Mouse (Mus musculus): ENCODE data around the gene Tigd3.

Gene Tigd3

GRCm38 (mm10) chr19:5894002-5894678 lies at the start of gene Tigd3:
TSS of gene Tigd3 (minus strand) at chr19:5894149.
- DNase-seq, result peak; percentile 98

- no peak for DNase-seq
Measured at GRCm38 (mm10) chr19:5943404-5943803, 49.5 kb upstream of the Tigd3 start.

- DNase-seq, result no peak
Measured at GRCm38 (mm10) chr19:5942581-5942980, 48.6 kb upstream of the Tigd3 start.

GRCm38 (mm10) chr19:5940656-5941055 lies 46.7 kb upstream of the Tigd3 start:
- no peak for DNase-seq

- DNase-seq, result no peak
Measured at GRCm38 (mm10) chr19:5940173-5940572, 46.2 kb upstream of the Tigd3 start.

GRCm38 (mm10) chr19:5939715-5940114 lies 45.8 kb upstream of the Tigd3 start:
- no peak for DNase-seq

- no peak for DNase-seq
Measured at GRCm38 (mm10) chr19:5938516-5938915, 44.6 kb upstream of the Tigd3 start.

- no peak for DNase-seq
Measured at GRCm38 (mm10) chr19:5937836-5938406, 44.0 kb upstream of the Tigd3 start.

- no peak for DNase-seq
Measured at GRCm38 (mm10) chr19:5937095-5937835, 43.3 kb upstream of the Tigd3 start.

- no peak for DNase-seq
Measured at GRCm38 (mm10) chr19:5935691-5936090, 41.7 kb upstream of the Tigd3 start.

GRCm38 (mm10) chr19:5935266-5935665 lies 41.3 kb upstream of the Tigd3 start:
- DNase-seq, result no peak

GRCm38 (mm10) chr19:5929634-5930596 lies 36.0 kb upstream of the Tigd3 start:
- DNase-seq, result peak; percentile 28

- no peak for DNase-seq
Measured at GRCm38 (mm10) chr19:5928546-5928945, 34.6 kb upstream of the Tigd3 start.

- DNase-seq, result no peak
Measured at GRCm38 (mm10) chr19:5928104-5928503, 34.2 kb upstream of the Tigd3 start.

GRCm38 (mm10) chr19:5927532-5927931 lies 33.6 kb upstream of the Tigd3 start:
- peak; percentile 54 for DNase-seq

- peak; percentile 32 for DNase-seq
Measured at GRCm38 (mm10) chr19:5927026-5927425, 33.1 kb upstream of the Tigd3 start.

- no peak for DNase-seq
Measured at GRCm38 (mm10) chr19:5925311-5925855, 31.4 kb upstream of the Tigd3 start.

GRCm38 (mm10) chr19:5924713-5925093 lies 30.8 kb upstream of the Tigd3 start, which contains the start of gene Cdc42ep2:
TSS of gene Cdc42ep2 (minus strand) at chr19:5924816.
- peak; percentile 95 for DNase-seq

GRCm38 (mm10) chr19:5923990-5924712 lies 30.2 kb upstream of the Tigd3 start:
- peak; percentile 92 for DNase-seq

GRCm38 (mm10) chr19:5922963-5923362 lies 29.0 kb upstream of the Tigd3 start:
- DNase-seq, result no peak

- no peak for DNase-seq
Measured at GRCm38 (mm10) chr19:5922119-5922942, 28.4 kb upstream of the Tigd3 start.

Measured in retina, postnatal 1 day (tissue).